Mouse (Mus musculus): ENCODE measurements around the gene Tspan1. TPM values are rescaled to one million over a fixed set of nuclear protein-coding genes. Genes with fewer than 3 reads are reported as not detected.

Gene Tspan1
- polyA plus RNA-seq, 1 experiment = 0.02 TPM

GRCm38 (mm10) chr4:116164759-116165554 lies 2.4 kb downstream of the Tspan1 start:
- Histone ChIP-seq H3K27me3 (ENCODE audit: control insufficient read depth, insufficient read depth, insufficient read length) (no peaks in the 10 kb centered on the region), H3K4me3 (ENCODE audit: insufficient read depth, poor library complexity, severe bottlenecking) (no peak overlapping the region)
- TF ChIP-seq CTCF (IDR thresholded peaks at IDR 0.05; ENCODE audit: control insufficient read depth, insufficient read depth, insufficient read length) (no peak), CEBPB (IDR thresholded peaks at IDR 0.05; ENCODE audit: low read depth) (no peak), FOSL1 (IDR thresholded peaks at IDR 0.05; ENCODE audit: insufficient read depth, low read length, poor library complexity, severe bottlenecking) (no peak), MAX (IDR thresholded peaks at IDR 0.05) (no peak), MYOD1 (IDR thresholded peaks at IDR 0.05; ENCODE audit: control insufficient read depth, insufficient read length, low read depth) (no peak)

GRCm38 (mm10) chr4:116162142-116162541 lies 5.3 kb downstream of the Tspan1 start:
- Histone ChIP-seq H3K27me3 (ENCODE audit: control insufficient read depth, insufficient read depth, insufficient read length) (no peaks in the 10 kb centered on the region), H3K36me3 (ENCODE audit: control insufficient read depth, insufficient read depth) (peaks cover 48% of the 10 kb centered on the region), H3K79me2 (ENCODE audit: control insufficient read depth, insufficient read depth) (no peaks in the 10 kb centered on the region), H3K4me3 (ENCODE audit: insufficient read depth, poor library complexity, severe bottlenecking) (no peak overlapping the region), H3K79me3 (ENCODE audit: low read depth) (no peaks in the 10 kb centered on the region), H3ac (ENCODE audit: control insufficient read depth, insufficient read length, low read depth) (no peak overlapping the region)
- no peak for TF ChIP-seq CTCF (IDR thresholded peaks at IDR 0.05; ENCODE audit: control insufficient read depth, insufficient read depth, insufficient read length)
- no peak for TF ChIP-seq USF1 (IDR thresholded peaks at IDR 0.05; ENCODE audit: low read depth)
- no peak for TF ChIP-seq MYOG (IDR thresholded peaks at IDR 0.05; ENCODE audit: control insufficient read depth, extremely low read depth, insufficient read length)
- no peak for TF ChIP-seq MAX (IDR thresholded peaks at IDR 0.05)
- TF ChIP-seq MYOD1 (IDR thresholded peaks at IDR 0.05; ENCODE audit: control insufficient read depth, insufficient read length, low read depth) = no peak
- no peak for TF ChIP-seq FOSL1 (IDR thresholded peaks at IDR 0.05; ENCODE audit: insufficient read depth, low read length, poor library complexity, severe bottlenecking)
- TF ChIP-seq CEBPB (IDR thresholded peaks at IDR 0.05; ENCODE audit: low read depth) = no peak

More at GRCm38 (mm10) chr4:116164759-116165554, 2.4 kb downstream of the Tspan1 start:
- H3K79me2 ChIP-seq (ENCODE audit: control insufficient read depth, insufficient read depth) = no peaks in the 10 kb centered on the region
- H3K79me3 ChIP-seq (ENCODE audit: low read depth) = no peaks in the 10 kb centered on the region
- H3ac ChIP-seq (ENCODE audit: control insufficient read depth, insufficient read length, low read depth) = no peak overlapping the region
- peaks cover 21% of the 10 kb centered on the region for H3K36me3 ChIP-seq (ENCODE audit: control insufficient read depth, insufficient read depth)

GRCm38 (mm10) chr4:116160769-116161168 lies 6.6 kb downstream of the Tspan1 start:
- H3ac ChIP-seq (ENCODE audit: control insufficient read depth, insufficient read length, low read depth) = no peak overlapping the region
- H3K36me3 ChIP-seq (ENCODE audit: control insufficient read depth, insufficient read depth) = peaks cover 62% of the 10 kb centered on the region
- no peak overlapping the region for H3K4me3 ChIP-seq (ENCODE audit: insufficient read depth, poor library complexity, severe bottlenecking)
- H3K79me3 ChIP-seq (ENCODE audit: low read depth) = no peaks in the 10 kb centered on the region
- TF ChIP-seq CEBPB (IDR thresholded peaks at IDR 0.05; ENCODE audit: low read depth) = no peak
- no peak for TF ChIP-seq MYOG (IDR thresholded peaks at IDR 0.05; ENCODE audit: control insufficient read depth, extremely low read depth, insufficient read length)
- no peak for TF ChIP-seq FOSL1 (IDR thresholded peaks at IDR 0.05; ENCODE audit: insufficient read depth, low read length, poor library complexity, severe bottlenecking)
- TF ChIP-seq CTCF (IDR thresholded peaks at IDR 0.05; ENCODE audit: control insufficient read depth, insufficient read depth, insufficient read length) = no peak
- no peak for TF ChIP-seq MAX (IDR thresholded peaks at IDR 0.05)
- TF ChIP-seq MYOD1 (IDR thresholded peaks at IDR 0.05; ENCODE audit: control insufficient read depth, insufficient read length, low read depth) = no peak
- H3K79me2 ChIP-seq (ENCODE audit: control insufficient read depth, insufficient read depth) = no peaks in the 10 kb centered on the region
- no peaks in the 10 kb centered on the region for H3K27me3 ChIP-seq (ENCODE audit: control insufficient read depth, insufficient read depth, insufficient read length)

- Histone ChIP-seq H3K36me3 (ENCODE audit: control insufficient read depth, insufficient read depth) (peaks cover 69% of the 10 kb centered on the region), H3K27me3 (ENCODE audit: control insufficient read depth, insufficient read depth, insufficient read length) (no peaks in the 10 kb centered on the region), H3ac (ENCODE audit: control insufficient read depth, insufficient read length, low read depth) (no peak overlapping the region), H3K4me3 (ENCODE audit: insufficient read depth, poor library complexity, severe bottlenecking) (no peak overlapping the region), H3K79me3 (ENCODE audit: low read depth) (no peaks in the 10 kb centered on the region), H3K79me2 (ENCODE audit: control insufficient read depth, insufficient read depth) (no peaks in the 10 kb centered on the region)
- TF ChIP-seq MAX (IDR thresholded peaks at IDR 0.05) = no peak
- TF ChIP-seq FOSL1 (IDR thresholded peaks at IDR 0.05; ENCODE audit: insufficient read depth, low read length, poor library complexity, severe bottlenecking) = no peak
- no peak for TF ChIP-seq USF1 (IDR thresholded peaks at IDR 0.05; ENCODE audit: low read depth)
- TF ChIP-seq CTCF (IDR thresholded peaks at IDR 0.05; ENCODE audit: control insufficient read depth, insufficient read depth, insufficient read length) = no peak
- TF ChIP-seq CEBPB (IDR thresholded peaks at IDR 0.05; ENCODE audit: low read depth) = no peak
- TF ChIP-seq MYOD1 (IDR thresholded peaks at IDR 0.05; ENCODE audit: control insufficient read depth, insufficient read length, low read depth) = no peak
Measured at GRCm38 (mm10) chr4:116159912-116160311, 7.5 kb downstream of the Tspan1 start.

GRCm38 (mm10) chr4:116157882-116158281 lies 9.5 kb downstream of the Tspan1 start:
- Histone ChIP-seq H3K4me3 (ENCODE audit: insufficient read depth, poor library complexity, severe bottlenecking) (no peak overlapping the region), H3K27me3 (ENCODE audit: control insufficient read depth, insufficient read depth, insufficient read length) (no peaks in the 10 kb centered on the region), H3K79me2 (ENCODE audit: control insufficient read depth, insufficient read depth) (peaks cover 11% of the 10 kb centered on the region), H3K79me3 (ENCODE audit: low read depth) (peaks cover 4% of the 10 kb centered on the region), H3K36me3 (ENCODE audit: control insufficient read depth, insufficient read depth) (peaks cover 90% of the 10 kb centered on the region), H3ac (ENCODE audit: control insufficient read depth, insufficient read length, low read depth) (no peak overlapping the region)
- TF ChIP-seq USF1 (IDR thresholded peaks at IDR 0.05; ENCODE audit: low read depth) (no peak), FOSL1 (IDR thresholded peaks at IDR 0.05; ENCODE audit: insufficient read depth, low read length, poor library complexity, severe bottlenecking) (no peak), CEBPB (IDR thresholded peaks at IDR 0.05; ENCODE audit: low read depth) (no peak), CTCF (IDR thresholded peaks at IDR 0.05; ENCODE audit: control insufficient read depth, insufficient read depth, insufficient read length) (no peak), MYOG (IDR thresholded peaks at IDR 0.05; ENCODE audit: control insufficient read depth, extremely low read depth, insufficient read length) (no peak), MYOD1 (IDR thresholded peaks at IDR 0.05; ENCODE audit: control insufficient read depth, insufficient read length, low read depth) (no peak), MAX (IDR thresholded peaks at IDR 0.05) (no peak)
